Mouse (Mus musculus) C2C12 (cell line): ENCODE data around the gene Nenf.

Source experiments
- CTCF ChIP-seq: IDR thresholded peaks from one replicate; pipeline ENCODE4 v1.5.1; 2011; ENCODE audit not compliant: control insufficient read depth, insufficient read depth, insufficient read length
- FOSL1 ChIP-seq: IDR thresholded peaks from one replicate; pipeline ENCODE4 v1.8.0; 2011; ENCODE audit warnings: mild to moderate bottlenecking, low read length; ENCODE audit not compliant: poor library complexity, insufficient read depth, severe bottlenecking
- MAX ChIP-seq: IDR thresholded peaks from one replicate; pipeline ENCODE4 v1.6.1; 2011; ENCODE audit warnings: mild to moderate bottlenecking, control low read depth
- MYOD1 ChIP-seq: IDR thresholded peaks from one replicate; pipeline ENCODE4 v1.6.1; 2011; ENCODE audit warnings: low read depth; ENCODE audit not compliant: control insufficient read depth, insufficient read length

GRCm38 (mm10) chr1:191359478-191359877 is 41.5 kb upstream of the Nenf start:
- TF ChIP-seq FOSL1 (no peak), CTCF (no peak), MAX (no peak), MYOD1 (no peak)
